Comparison of ENCODE assay signal across 9 mouse cellular contexts in the genomic region with DNA sequence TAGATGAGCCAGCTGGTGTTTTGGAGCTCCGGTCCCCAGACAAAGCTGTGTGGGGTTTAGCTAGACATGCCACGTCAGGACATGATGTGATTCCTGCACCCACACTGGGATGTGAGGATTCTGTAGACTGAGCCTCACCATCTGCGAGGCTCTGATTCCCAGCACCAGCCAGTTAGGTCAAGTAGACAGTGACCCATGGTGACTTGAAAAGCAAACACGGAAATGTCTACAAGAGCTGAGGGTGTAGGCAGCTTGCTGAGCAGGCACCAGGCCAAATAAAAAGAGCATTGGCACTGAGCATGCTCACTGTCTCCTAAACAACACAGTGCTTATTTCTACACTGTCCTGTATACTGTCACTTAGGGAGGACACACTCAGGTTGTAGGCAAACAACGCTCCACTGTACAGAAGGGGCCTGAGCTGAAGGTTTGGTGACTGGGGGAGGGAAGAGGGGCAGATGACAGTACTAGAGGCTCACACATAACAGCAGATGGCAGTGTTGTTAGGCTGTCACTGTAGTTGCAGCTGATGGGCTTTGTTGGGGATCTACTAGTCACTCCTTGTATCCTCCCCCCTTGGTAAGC. TPM values are rescaled to one million over a fixed set of nuclear protein-coding genes. Genes with fewer than 3 reads are reported as not detected.
DNase-seq lines count a peak whose midpoint lies in the region; ATAC-seq and TF ChIP-seq lines count a peak whose summit lies in the region.
"Had no signal": no experiment of that assay in that cellular context is flagged by ENCODE, and none has a peak within 500 bp of the region (broad histone marks: within the 10 kb centered on the region; RNA-seq: fewer than 3 reads in every experiment).

No protein-coding gene starts in this region.

- H3K4me1 ChIP-seq in heart, adult 2 months (ENCODE audit: control insufficient read depth, insufficient read depth, low read length): peaks cover 9% of the 10 kb centered on the region
- H3K4me1 ChIP-seq in MEL (ENCODE audit: control insufficient read depth in 1 of 2, insufficient read depth in 2 of 2, low read length in 2 of 2): peaks cover 5 to 18% of the 10 kb centered on the region in 2 experiments
- peaks cover 15% of the 10 kb centered on the region for H3K4me1 ChIP-seq in cortical plate, adult 2 months (ENCODE audit: control insufficient read depth, insufficient read depth, low read length)
- peaks cover 85% of the 10 kb centered on the region for H3K4me1 ChIP-seq in liver, embryonic 15.5 days (replicated peaks)
- H3K4me1 ChIP-seq in stomach, embryonic 15.5 days: peaks cover 10% of the 10 kb centered on the region

- H3K9ac ChIP-seq in heart, adult 2 months (ENCODE audit: low read depth, low read length): no peak overlapping the region
- no peak overlapping the region for H3K9ac ChIP-seq in MEL (ENCODE audit: control insufficient read depth, low read depth, low read length, poor library complexity, severe bottlenecking)
- H3K9ac ChIP-seq in liver, embryonic 15.5 days: peak overlapping the region; percentile 25; the same call in 1 of the 2 replicates
- no peak overlapping the region for H3K9ac ChIP-seq in stomach, embryonic 15.5 days

- WGBS in heart, adult 2 months: 45% methylated on average over 5 of the region's 5 CpGs
- WGBS in liver, embryonic 15.5 days (ENCODE audit: insufficient replicate concordance): 72% methylated on average over 5 of the region's 5 CpGs
- WGBS in stomach, embryonic 15.5 days: 46% methylated on average over 5 of the region's 5 CpGs

- peak; percentile 49 for ATAC-seq in liver, embryonic 15.5 days (ENCODE audit: insufficient read depth)
- ATAC-seq in stomach, embryonic 15.5 days (ENCODE audit: insufficient read depth, low FRiP score, low read depth): peak; percentile 44
- ATAC-seq: Patski had no signal

- no peaks in the 10 kb centered on the region for H3K36me3 ChIP-seq in heart, adult 2 months (ENCODE audit: control insufficient read depth, insufficient read depth, low read length)
- peaks cover 0 to 6% of the 10 kb centered on the region in 2 experiments; a peak in 3 of 4 replicates for H3K36me3 ChIP-seq in MEL (ENCODE audit: control insufficient read depth in 1 of 2, insufficient read depth in 2 of 2, low read length in 2 of 2)
- no peaks in the 10 kb centered on the region for H3K36me3 ChIP-seq in liver, embryonic 15.5 days (replicated peaks)
- no peaks in the 10 kb centered on the region for H3K36me3 ChIP-seq in stomach, embryonic 15.5 days

- no peak overlapping the region for H3K4me3 ChIP-seq in heart, adult 2 months
- no peak overlapping the region for H3K4me3 ChIP-seq in MEL (ENCODE audit: control insufficient read depth in 1 of 2, insufficient read depth in 1 of 2, low read depth in 2 of 2, low read length in 2 of 2)
- no peak overlapping the region for H3K4me3 ChIP-seq in cortical plate, adult 2 months (ENCODE audit: insufficient read depth, low read length)
- H3K4me3 ChIP-seq in liver, embryonic 15.5 days (replicated peaks): no peak overlapping the region
- no peak overlapping the region for H3K4me3 ChIP-seq in stomach, embryonic 15.5 days (replicated peaks)

- H3K27me3 ChIP-seq in heart, adult 2 months (ENCODE audit: control insufficient read depth, insufficient read depth, low read length): no peaks in the 10 kb centered on the region
- H3K27me3 ChIP-seq in MEL (ENCODE audit: control insufficient read depth in 1 of 2, insufficient read depth in 2 of 2, low read length in 2 of 2): no peaks in the 10 kb centered on the region
- no peaks in the 10 kb centered on the region for H3K27me3 ChIP-seq in liver, embryonic 15.5 days
- no peaks in the 10 kb centered on the region for H3K27me3 ChIP-seq in stomach, embryonic 15.5 days (replicated peaks)
- H3K27me3 ChIP-seq: Patski had no signal

- 0 out of 2 replicates have a peak overlapping the region, but pooled peaks have one; percentile 61 for H3K4me2 ChIP-seq in liver, embryonic 15.5 days
- H3K4me2 ChIP-seq in stomach, embryonic 15.5 days: no peak overlapping the region

- H3K27ac ChIP-seq in heart, adult 2 months: peak overlapping the region; percentile 38; the same call in 1 of the 2 replicates
- no peak overlapping the region for H3K27ac ChIP-seq in MEL (ENCODE audit: control insufficient read depth, low read depth, low read length)
- H3K27ac ChIP-seq in cortical plate, adult 2 months (ENCODE audit: insufficient read depth, low read length): no peak overlapping the region
- peak overlapping the region; percentile 88 for H3K27ac ChIP-seq in liver, embryonic 15.5 days (replicated peaks)
- no peak overlapping the region for H3K27ac ChIP-seq in stomach, embryonic 15.5 days

- H3K9me3 ChIP-seq in MEL (replicated peaks; ENCODE audit: insufficient read depth, low read length): no peaks in the 10 kb centered on the region
- H3K9me3 ChIP-seq in liver, embryonic 15.5 days (replicated peaks): no peaks in the 10 kb centered on the region
- no peaks in the 10 kb centered on the region for H3K9me3 ChIP-seq in stomach, embryonic 15.5 days

- TF ChIP-seq POLR2A in heart, adult 2 months (IDR thresholded peaks at IDR 0.05; ENCODE audit: insufficient read depth, low read depth, low read length): no peak
- no peak for TF ChIP-seq POLR2A in MEL (IDR thresholded peaks at IDR 0.05; ENCODE audit: control insufficient read depth in 1 of 2, insufficient read depth in 1 of 2, low read depth in 1 of 2, low read length in 2 of 2, poor library complexity in 1 of 2)
- TF ChIP-seq POLR2A in cortical plate, adult 2 months (IDR thresholded peaks at IDR 0.05; ENCODE audit: extremely low read depth, insufficient read depth, low read length): no peak

- intact Hi-C loops in heart, adult 2 months (cut with DNase I): loop anchor here (2.0 kb wide), 1 partner anchor 23 kb away; no protein-coding TSS in a partner anchor

- no peaks in the 10 kb centered on the region; the same call in 1 of the 2 replicates for H3K79me2 ChIP-seq in heart, adult 2 months (replicated peaks; ENCODE audit: control insufficient read depth, insufficient read depth, low read length)
- peaks cover 2% of the 10 kb centered on the region; the same call in 1 of the 2 replicates for H3K79me2 ChIP-seq in MEL (ENCODE audit: control insufficient read depth, insufficient read depth, low read length, poor library complexity)

- TF ChIP-seq CTCF in heart, adult 2 months (IDR thresholded peaks at IDR 0.05): peak; percentile 67
- TF ChIP-seq CTCF in MEL (IDR thresholded peaks at IDR 0.05 in 2 of 3, conservative IDR thresholded peaks at IDR 0.05 in 1 of 3; ENCODE audit: control insufficient read depth in 1 of 3, insufficient read depth in 1 of 3, low read depth in 2 of 3, low read length in 3 of 3, poor library complexity in 1 of 3, severe bottlenecking in 1 of 3): peak in 2 of 3 experiments; percentile 20 to 60; a peak in 3 of 6 replicates
- peak; percentile 71 for TF ChIP-seq CTCF in cortical plate, adult 2 months (IDR thresholded peaks at IDR 0.05; ENCODE audit: extremely low read depth, insufficient read depth, low read length)

- peak; percentile 43 for TF ChIP-seq RAD21 in MEL (IDR thresholded peaks at IDR 0.05; ENCODE audit: low read depth, low read length)

- DNase-seq in heart, adult 2 months: peak in 1 of 2 experiments; percentile 38
- DNase-seq in heart, adult 8-10 months (ENCODE audit: low spot score): no peak
- peak; percentile 44 for DNase-seq in MEL (ENCODE audit: low read depth, low spot score)
- DNase-seq in kidney, adult 18-20 months: peak; percentile 57
- DNase-seq in ovary, postnatal 10 days (ENCODE audit: low spot score): no peak

- TF ChIP-seq EP300 in heart, adult 2 months (IDR thresholded peaks at IDR 0.05; ENCODE audit: insufficient read depth, low read depth, low read length): no peak
- no peak for TF ChIP-seq EP300 in MEL (IDR thresholded peaks at IDR 0.05; ENCODE audit: low read depth in 1 of 2, low read length in 2 of 2)

RNA-seq across cellular contexts. Expression of a gene that starts 11.9 kb away (rescaled TPM):
- total RNA-seq in heart, adult 2 months (2021): 10 to 100 TPM; 49.6 to 51.6 TPM
- polyA plus RNA-seq in heart, adult 2 months (2012; rRNA removed): 111 and 128 TPM in 2 replicates
- total RNA-seq in heart, adult 8-10 months (2022): 10 to 100 TPM; 43.7 to 67.9 (median 57.0) TPM
- 4.4 and 5.2 TPM in 2 replicates for total RNA-seq in MEL (2012; rRNA removed)
- polyA plus RNA-seq in MEL (2012; ENCODE audit: insufficient read depth in 1 of 2, insufficient read length in 2 of 2, low read depth in 1 of 2, low replicate concordance in 2 of 2, missing spikeins in 1 of 2): 10 to 100 TPM in 1 of 2 experiments, not detected in 1; 12.1 TPM
- 55.9 and 56.8 TPM in 2 replicates for polyA plus RNA-seq in cortical plate, adult 2 months (2012; rRNA removed)
- polyA plus RNA-seq in liver, embryonic 15.5 days (2015; fragmentation: Nextera tagmentation; extraction: Ambion mirVana): 8.0 and 9.2 TPM in 2 replicates
- 4.7 and 6.4 TPM in 2 replicates for polyA plus RNA-seq in stomach, embryonic 15.5 days (2015; fragmentation: Nextera tagmentation; extraction: Ambion mirVana)

RNA-seq across cellular contexts. Expression of a gene that starts 28.0 kb away (rescaled TPM):
- 100 to 1,000 TPM in 1 of 2 experiments, 10 to 100 TPM in 1; 93.6 to 108 TPM for total RNA-seq in heart, adult 2 months (2021)
- polyA plus RNA-seq in heart, adult 2 months (2012; rRNA removed): 134 and 145 TPM in 2 replicates
- 100 to 1,000 TPM in 3 of 4 experiments, 10 to 100 TPM in 1; 93.6 to 114 (median 106) TPM for total RNA-seq in heart, adult 8-10 months (2022)
- 45.1 and 50.7 TPM in 2 replicates for total RNA-seq in MEL (2012; rRNA removed)
- polyA plus RNA-seq in MEL (2012; ENCODE audit: insufficient read depth in 1 of 2, insufficient read length in 2 of 2, low read depth in 1 of 2, low replicate concordance in 2 of 2, missing spikeins in 1 of 2): 10 to 100 TPM in 1 of 2 experiments, not detected in 1; 51.4 TPM
- polyA plus RNA-seq in cortical plate, adult 2 months (2012; rRNA removed): 55.9 and 74.3 TPM in 2 replicates
- 28.1 and 31.9 TPM in 2 replicates for polyA plus RNA-seq in liver, embryonic 15.5 days (2015; fragmentation: Nextera tagmentation; extraction: Ambion mirVana)
- 54.4 and 59.0 TPM in 2 replicates for polyA plus RNA-seq in stomach, embryonic 15.5 days (2015; fragmentation: Nextera tagmentation; extraction: Ambion mirVana)

RNA-seq across cellular contexts. Expression of a gene that starts 33.8 kb away (rescaled TPM):
- 10 to 100 TPM; 34.3 to 38.0 TPM for total RNA-seq in heart, adult 2 months (2021)
- polyA plus RNA-seq in heart, adult 2 months (2012; rRNA removed): 27.8 and 31.4 TPM in 2 replicates
- total RNA-seq in heart, adult 8-10 months (2022): 10 to 100 TPM; 39.4 to 47.4 (median 41.7) TPM
- total RNA-seq in MEL (2012; rRNA removed): 23.9 and 25.3 TPM in 2 replicates
- polyA plus RNA-seq in MEL (2012; ENCODE audit: insufficient read depth in 1 of 2, insufficient read length in 2 of 2, low read depth in 1 of 2, low replicate concordance in 2 of 2, missing spikeins in 1 of 2): 10 to 100 TPM in 1 of 2 experiments, not detected in 1; 27.4 TPM
- 105 and 121 TPM in 2 replicates for polyA plus RNA-seq in cortical plate, adult 2 months (2012; rRNA removed)
- polyA plus RNA-seq in liver, embryonic 15.5 days (2015; fragmentation: Nextera tagmentation; extraction: Ambion mirVana): 10.9 and 11.7 TPM in 2 replicates
- polyA plus RNA-seq in stomach, embryonic 15.5 days (2015; fragmentation: Nextera tagmentation; extraction: Ambion mirVana): 26.0 and 27.2 TPM in 2 replicates

RNA-seq across cellular contexts. Expression of a gene that starts 34.1 kb away (rescaled TPM):
- 1 to 10 TPM; 7.0 to 8.4 TPM for total RNA-seq in heart, adult 2 months (2021)
- polyA plus RNA-seq in heart, adult 2 months (2012; rRNA removed): 9.4 and 16.0 TPM in 2 replicates
- 1 to 10 TPM; 6.8 to 9.0 (median 7.4) TPM for total RNA-seq in heart, adult 8-10 months (2022)
- 50.2 and 63.9 TPM in 2 replicates for total RNA-seq in MEL (2012; rRNA removed)
- polyA plus RNA-seq in MEL (2012; ENCODE audit: insufficient read depth in 1 of 2, insufficient read length in 2 of 2, low read depth in 1 of 2, low replicate concordance in 2 of 2, missing spikeins in 1 of 2): 10 to 100 TPM in 1 of 2 experiments, not detected in 1; 39.5 TPM
- 55.9 and 58.0 TPM in 2 replicates for polyA plus RNA-seq in cortical plate, adult 2 months (2012; rRNA removed)
- polyA plus RNA-seq in liver, embryonic 15.5 days (2015; fragmentation: Nextera tagmentation; extraction: Ambion mirVana): 12.4 and 15.2 TPM in 2 replicates
- polyA plus RNA-seq in stomach, embryonic 15.5 days (2015; fragmentation: Nextera tagmentation; extraction: Ambion mirVana): 21.7 and 26.4 TPM in 2 replicates

Comparison
In these comparisons a context has a peak if more than half of its experiments do, and no peak if none do; other contexts are left out.
1. DNase-seq: peak in MEL (single experiment) and kidney, adult 18-20 months (single experiment); none in heart, adult 8-10 months (single experiment) and ovary, postnatal 10 days (single experiment).
2. H3K27ac ChIP-seq: peak in heart, adult 2 months (single experiment) and liver, embryonic 15.5 days (single experiment); none in MEL (single experiment), cortical plate, adult 2 months (single experiment) and stomach, embryonic 15.5 days (single experiment).
3. Peak in every context shown above with its lines, with median percentiles within 50 percentile points of each other: CTCF ChIP-seq.